Mouse (Mus musculus) hematopoietic multipotent progenitor cell, adult 10-12 weeks (in vitro differentiated cells): Measurements from ENCODE around the gene Fbxl16. TPM values are rescaled to one million over a fixed set of nuclear protein-coding genes. Genes with fewer than 3 reads are reported as not detected.

Experiments used
- polyA plus RNA-seq: library from polyadenylated mRNA; stranded (reverse); fragments of >175 nt; gene quantifications from 2 replicates; pipeline ENCODE4 v1.2.3, GENCODE M21; 2012; ENCODE audit warnings: low replicate concordance

The Fbxl16 gene
- polyA plus RNA-seq, 1 experiment: 0.73 TPM

Other genes with a start within 250 kb of the Fbxl16 start
- 0.10 and 0.16 TPM in 2 replicates for gene Sox8, start 238.4 kb upstream of the Fbxl16 start, polyA plus RNA-seq
- gene Lmf1, start 230.0 kb upstream of the Fbxl16 start, polyA plus RNA-seq: 18.7 and 20.7 TPM in 2 replicates
- gene Gng13, start 91.9 kb upstream of the Fbxl16 start, polyA plus RNA-seq: not detected in 2 replicates
- gene Chtf18, start 81.7 kb upstream of the Fbxl16 start, polyA plus RNA-seq: 13.6 and 24.2 TPM in 2 replicates
- 26.6 and 48.2 TPM in 2 replicates for gene Rpusd1, start 81.4 kb upstream of the Fbxl16 start, polyA plus RNA-seq
- gene Mslnl, start 73.0 kb upstream of the Fbxl16 start, polyA plus RNA-seq: not detected in 2 replicates
- gene Msln, start 54.7 kb upstream of the Fbxl16 start, polyA plus RNA-seq: 0.06 TPM in 1 of 2 replicates, not detected in the other
- 16.2 and 23.3 TPM in 2 replicates for gene Narfl, start 35.3 kb upstream of the Fbxl16 start, polyA plus RNA-seq
- 34.3 and 35.1 TPM in 2 replicates for gene Haghl, start 23.4 kb upstream of the Fbxl16 start, polyA plus RNA-seq
- not detected in 2 replicates for gene Ccdc78, start 22.5 kb upstream of the Fbxl16 start, polyA plus RNA-seq
- gene Fam173a, start 16.2 kb upstream of the Fbxl16 start, polyA plus RNA-seq: 23.5 and 44.0 TPM in 2 replicates
- not detected in 2 replicates for gene AC134908.4, start 13.4 kb upstream of the Fbxl16 start, polyA plus RNA-seq
- 51.5 and 71.8 TPM in 2 replicates for gene Metrn, start 11.9 kb upstream of the Fbxl16 start, polyA plus RNA-seq
- 3.5 and 10.2 TPM in 2 replicates for gene Wdr24, start 14.5 kb downstream of the Fbxl16 start, polyA plus RNA-seq
- 7.2 and 7.4 TPM in 2 replicates for gene Jmjd8, start 19.8 kb downstream of the Fbxl16 start, polyA plus RNA-seq
- 69.3 and 104 TPM in 2 replicates for gene Stub1, start 24.3 kb downstream of the Fbxl16 start, polyA plus RNA-seq
- gene Rhbdl1, start 28.2 kb downstream of the Fbxl16 start, polyA plus RNA-seq: 2.5 and 3.8 TPM in 2 replicates
- 10.5 and 16.1 TPM in 2 replicates for gene Gm20683, start 32.7 kb downstream of the Fbxl16 start, polyA plus RNA-seq
- gene Rhot2, start 35.8 kb downstream of the Fbxl16 start, polyA plus RNA-seq: 159 and 168 TPM in 2 replicates
- gene Wdr90, start 52.4 kb downstream of the Fbxl16 start, polyA plus RNA-seq: 8.8 and 9.7 TPM in 2 replicates
- 23.1 and 35.5 TPM in 2 replicates for gene Mcrip2, start 59.7 kb downstream of the Fbxl16 start, polyA plus RNA-seq
- gene Mettl26, start 66.0 kb downstream of the Fbxl16 start, polyA plus RNA-seq: 39.0 and 56.9 TPM in 2 replicates
- gene Wfikkn1, start 71.8 kb downstream of the Fbxl16 start, polyA plus RNA-seq: 0.97 and 2.3 TPM in 2 replicates
- 16.9 and 27.8 TPM in 2 replicates for gene Rab40c, start 110.6 kb downstream of the Fbxl16 start, polyA plus RNA-seq
- 98.3 and 349 TPM in 2 replicates for gene Pigq, start 135.9 kb downstream of the Fbxl16 start, polyA plus RNA-seq
- gene Nhlrc4, start 135.9 kb downstream of the Fbxl16 start, polyA plus RNA-seq: 5.3 TPM in 1 of 2 replicates, not detected in the other
- 0.05 TPM in 1 of 2 replicates, not detected in the other for gene A930017K11Rik, start 143.5 kb downstream of the Fbxl16 start, polyA plus RNA-seq
- gene Capn15, start 176.7 kb downstream of the Fbxl16 start, polyA plus RNA-seq: 61.6 and 119 TPM in 2 replicates